Mouse (Mus musculus) lung, postnatal 4 days (tissue): ENCODE measurements around the gene Fbln1.
A peak's percentile ranks its signal among the peaks of the same experiment; 100 is the strongest.

Source experiments
- DNase-seq, 2 experiments: peaks; one replicate each; pipeline ENCODE4 v3.0.0; 2021

Fbln1 gene

GRCm38 (mm10) chr15:85240086-85240485, 34.3 kb downstream of the Fbln1 start:
- DNase-seq: no peak

DNA sequence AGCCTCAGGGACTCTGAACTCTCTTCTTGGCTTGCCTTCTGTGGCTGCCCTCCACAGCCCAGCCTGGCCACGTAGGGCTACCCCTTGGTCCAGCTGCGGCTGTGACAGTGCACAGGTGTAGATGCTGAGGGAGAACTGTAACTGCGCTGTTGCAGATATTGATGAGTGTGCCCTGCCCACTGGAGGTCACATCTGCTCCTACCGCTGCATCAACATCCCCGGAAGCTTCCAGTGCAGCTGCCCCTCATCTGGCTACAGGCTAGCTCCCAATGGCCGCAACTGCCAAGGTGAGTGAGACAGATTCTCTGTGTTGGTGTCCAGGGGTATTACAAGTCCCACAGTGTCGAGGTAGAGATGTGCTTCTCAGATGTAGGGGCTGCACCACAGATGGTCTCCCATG, 36.1 kb downstream of the Fbln1 start:
- no peak for DNase-seq

GRCm38 (mm10) chr15:85244414-85245161, 38.8 kb downstream of the Fbln1 start:
- DNase-seq: no peak

- DNase-seq: no peak
These were observed 39.7 kb downstream of the Fbln1 start for GRCm38 (mm10) chr15:85245241-85246010.

DNA sequence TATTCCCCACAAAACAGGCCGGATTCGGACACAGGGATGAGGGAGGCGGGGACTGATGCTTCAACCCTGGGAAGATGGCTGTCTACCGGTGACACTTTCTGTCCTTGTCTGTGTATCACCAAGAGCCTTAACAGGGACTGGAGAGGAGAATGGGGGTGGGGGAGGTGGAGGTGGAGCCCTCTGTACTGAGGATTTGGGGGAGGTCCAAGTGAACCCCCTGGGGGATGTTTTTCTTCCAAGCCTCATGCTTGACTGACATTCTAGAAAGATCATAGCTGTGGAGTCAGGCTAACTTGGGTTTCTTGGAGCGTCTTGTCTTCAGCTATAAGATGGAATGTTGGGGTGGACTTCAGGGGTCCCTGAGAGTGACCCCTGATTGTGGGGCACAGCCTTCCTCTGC, 40.3 kb downstream of the Fbln1 start:
- no peak for DNase-seq

GRCm38 (mm10) chr15:85246936-85247335, 41.2 kb downstream of the Fbln1 start:
- DNase-seq: no peak

GRCm38 (mm10) chr15:85248311-85248710, 42.6 kb downstream of the Fbln1 start:
- DNase-seq: no peak

GRCm38 (mm10) chr15:85249252-85249651, 43.5 kb downstream of the Fbln1 start:
- DNase-seq: peak; percentile 43 to 75

GRCm38 (mm10) chr15:85250436-85250835, 44.7 kb downstream of the Fbln1 start:
- DNase-seq: no peak

GRCm38 (mm10) chr15:85252476-85252875, 46.7 kb downstream of the Fbln1 start:
- no peak for DNase-seq

DNA sequence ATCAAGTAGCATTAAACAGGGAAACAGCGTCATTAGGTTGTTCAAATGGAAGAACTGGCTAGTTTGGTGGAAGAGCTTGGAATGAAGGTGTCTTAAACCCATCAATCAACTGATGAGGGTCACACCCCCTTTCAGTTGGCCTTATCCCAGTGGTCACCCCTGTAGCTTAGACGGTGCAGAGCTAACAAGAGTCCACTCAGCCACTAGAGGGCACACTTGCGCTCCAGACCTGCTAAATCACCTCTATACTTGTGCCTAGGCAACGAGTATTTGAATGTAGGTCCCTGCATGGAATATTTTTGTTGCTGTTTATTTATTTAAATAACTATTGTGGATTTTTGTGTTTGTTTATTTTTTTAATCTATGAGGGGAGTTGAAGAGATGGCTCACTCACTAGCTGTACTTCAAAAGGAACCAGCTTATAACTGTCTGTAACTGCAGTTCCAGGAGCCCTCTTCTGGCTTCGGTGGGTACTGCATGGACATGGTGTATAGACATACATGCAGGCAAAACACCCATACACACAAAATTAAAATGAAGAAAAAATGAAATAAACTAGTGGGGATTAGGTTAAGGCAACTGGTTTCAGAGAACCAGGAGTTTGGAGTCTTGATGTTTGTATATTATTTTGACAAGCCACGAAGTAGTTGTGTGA, 52.2 kb downstream of the Fbln1 start:
- peak; percentile 53 to 72 for DNase-seq

- DNase-seq: no peak
These were observed 57.1 kb downstream of the Fbln1 start for GRCm38 (mm10) chr15:85262805-85263204.

DNA sequence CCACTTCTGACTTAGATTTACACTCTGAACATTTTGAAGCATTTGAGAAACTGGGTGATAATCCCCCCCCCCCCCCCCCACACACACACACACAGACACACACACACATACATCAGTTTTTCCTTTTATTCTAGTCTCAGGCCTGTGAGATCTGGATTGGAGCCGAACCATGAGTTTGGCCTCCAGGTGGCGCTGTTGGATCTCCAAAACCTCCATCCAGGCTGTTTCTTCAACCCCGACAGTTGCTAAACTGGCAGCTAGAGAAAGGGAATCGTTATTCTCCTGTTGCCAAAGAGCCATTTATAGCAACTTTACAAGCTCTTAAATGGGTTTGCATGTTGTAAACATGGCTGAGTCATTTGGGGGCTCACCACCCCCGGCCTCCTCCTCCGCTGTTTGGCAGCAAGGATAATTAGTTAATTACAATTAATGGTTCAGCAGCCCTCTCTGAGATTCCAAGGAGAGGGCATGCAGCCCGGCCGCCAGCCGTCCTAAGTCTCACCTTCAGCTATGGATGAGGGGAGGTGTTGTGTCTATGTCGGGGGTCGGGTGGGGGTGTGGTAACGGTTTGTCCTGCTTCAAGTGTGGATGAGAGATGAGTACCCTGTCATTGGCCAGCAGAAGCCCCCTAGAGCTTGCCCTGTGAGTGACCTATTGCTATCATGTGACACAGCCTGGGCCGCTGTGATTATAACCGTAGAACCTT, 61.1 kb downstream of the Fbln1 start:
- peak; percentile 84 to 87 for DNase-seq

DNA sequence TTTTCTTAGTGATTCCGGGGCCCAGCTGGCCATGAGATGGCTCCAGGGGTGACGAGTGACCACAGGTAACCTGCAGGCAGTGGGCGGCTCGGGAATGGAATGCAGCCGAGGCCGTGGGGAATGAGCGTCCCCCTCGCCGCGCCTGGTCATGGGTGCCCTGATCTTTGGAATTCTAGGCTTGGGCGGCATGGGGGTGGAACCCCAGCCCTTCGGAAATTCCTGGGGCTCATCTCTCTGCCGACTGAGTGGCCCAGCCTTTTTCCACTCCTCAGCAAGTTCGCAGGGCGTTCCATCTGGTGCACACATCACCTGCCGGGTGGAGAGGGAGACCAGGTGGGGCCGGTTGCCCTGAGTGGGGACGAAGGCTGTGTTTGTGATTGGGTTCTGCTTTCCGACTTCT, 62.1 kb downstream of the Fbln1 start:
- DNase-seq: peak in 1 of 2 experiments; percentile 39

DNA sequence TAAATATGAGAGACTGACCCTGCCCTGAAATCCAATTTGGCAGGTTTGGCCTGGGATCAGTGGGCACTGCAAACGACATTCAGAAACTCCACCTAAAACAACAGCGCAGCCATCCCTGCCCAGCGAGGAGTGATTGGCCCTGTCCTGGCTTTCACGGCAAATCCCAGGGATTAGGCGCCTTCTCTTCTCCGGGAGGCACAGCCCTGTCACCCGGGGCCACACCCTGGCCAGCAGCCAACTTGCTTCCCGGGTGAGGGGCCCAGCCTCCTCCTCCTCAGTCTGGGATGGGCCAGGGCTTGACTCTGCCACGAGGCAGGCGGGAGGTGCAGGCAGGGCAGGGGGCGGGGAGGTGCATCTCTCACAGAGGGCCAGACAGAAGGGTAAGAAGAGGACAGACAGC, 67.2 kb downstream of the Fbln1 start:
- DNase-seq: no peak

DNA sequence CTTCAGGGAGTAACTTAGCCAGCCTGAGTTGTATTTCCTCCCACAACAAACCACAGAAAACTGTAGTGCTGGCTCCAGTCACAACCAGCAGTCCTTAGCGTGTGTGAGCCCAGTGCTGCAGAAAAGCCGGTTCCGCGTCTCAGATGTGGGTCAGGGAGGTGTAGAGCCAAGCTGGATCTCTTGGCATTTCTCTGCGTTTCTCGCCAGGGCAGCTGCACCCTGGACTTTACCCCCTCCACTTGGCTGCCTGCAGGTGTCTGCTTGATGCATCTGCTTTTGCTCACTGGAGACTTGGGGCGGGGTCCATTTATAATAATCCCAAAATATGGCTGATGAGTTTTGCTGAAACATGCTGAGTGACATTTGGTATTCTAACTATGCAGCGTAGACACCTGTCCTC, 71.5 kb downstream of the Fbln1 start:
- no peak for DNase-seq

- DNase-seq: no peak
These were observed 73.2 kb downstream of the Fbln1 start for GRCm38 (mm10) chr15:85278986-85279385.

DNA sequence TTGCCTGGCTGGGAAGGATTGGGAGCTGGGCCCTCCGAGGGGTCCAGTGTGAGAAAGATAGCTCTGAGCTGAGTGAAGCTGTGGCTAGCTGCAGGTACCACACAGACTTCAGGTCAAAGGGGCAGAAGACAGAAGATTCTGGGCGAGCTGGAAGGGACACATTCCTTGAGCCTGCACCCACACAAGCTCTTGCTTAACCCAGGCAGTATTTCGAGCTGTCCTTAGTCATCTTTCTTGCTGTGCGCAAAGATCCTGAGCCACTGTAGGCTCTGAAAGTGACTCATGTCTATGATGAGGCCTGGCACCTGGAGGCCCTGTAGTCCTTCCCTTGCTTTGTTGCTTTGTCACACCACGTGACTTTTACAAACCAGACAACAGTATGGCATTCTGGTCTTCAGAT, 76.3 kb downstream of the Fbln1 start:
- DNase-seq: no peak

DNA sequence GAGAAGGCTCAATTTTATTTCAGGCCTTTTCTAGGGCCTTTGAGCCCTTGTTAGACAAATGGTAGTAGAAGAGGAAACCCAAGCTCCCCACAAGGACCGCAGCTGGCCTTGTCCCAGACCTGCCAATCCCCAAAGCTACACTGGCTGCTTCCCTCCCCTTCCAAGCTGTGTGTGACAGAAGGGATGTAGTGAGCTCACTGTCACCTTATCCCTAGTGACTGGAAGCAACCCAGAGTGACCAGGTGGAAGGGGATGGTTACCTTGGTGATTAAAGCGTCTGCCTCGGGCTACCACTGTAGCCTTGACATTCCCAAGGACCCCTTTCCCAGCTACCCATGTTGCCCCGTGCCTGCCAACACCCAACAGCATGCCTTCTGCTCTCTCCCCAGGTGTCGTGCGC, 78.9 kb downstream of the Fbln1 start:
- no peak for DNase-seq

DNA sequence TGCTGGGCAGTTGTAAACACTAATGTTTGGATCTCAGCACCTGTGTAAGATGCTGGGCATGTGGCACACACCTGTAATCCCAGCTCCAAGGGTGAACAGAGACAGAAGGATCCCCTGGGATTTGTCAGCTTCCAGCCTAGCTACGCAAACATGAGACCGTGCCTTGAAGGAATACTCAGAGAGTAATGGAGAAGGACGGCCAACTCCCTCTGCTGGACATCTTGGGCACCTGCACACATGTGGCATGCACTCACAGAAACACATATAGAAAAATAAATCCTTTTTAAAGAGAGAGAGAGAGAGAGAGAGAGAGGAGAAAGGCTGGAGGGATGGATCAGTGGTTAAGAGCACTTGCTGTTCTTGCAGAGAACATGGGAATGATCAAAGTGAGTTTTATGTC, 88.9 kb downstream of the Fbln1 start:
- DNase-seq: no peak

DNA sequence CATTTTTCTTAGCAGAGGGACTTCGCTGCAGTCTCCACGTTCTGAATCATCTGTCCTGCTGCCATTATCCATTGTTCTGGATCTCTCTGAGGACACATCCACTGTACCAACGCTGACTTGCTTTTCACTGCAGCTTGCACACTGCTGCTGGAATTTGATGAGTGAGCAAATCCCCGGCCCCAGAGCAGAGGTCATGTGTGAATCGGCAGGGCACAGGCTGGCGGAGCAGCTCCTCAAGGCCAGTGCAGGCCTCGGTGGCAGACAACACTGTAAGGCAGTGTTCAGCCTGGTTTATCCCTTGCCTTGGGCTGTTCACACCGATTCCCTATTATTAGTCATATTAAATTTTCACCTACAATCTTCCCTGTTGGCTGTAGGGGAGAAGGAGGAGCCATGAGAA, 89.8 kb downstream of the Fbln1 start:
- DNase-seq: no peak

GRCm38 (mm10) chr15:85295977-85296376, 90.2 kb downstream of the Fbln1 start:
- DNase-seq: no peak

DNA sequence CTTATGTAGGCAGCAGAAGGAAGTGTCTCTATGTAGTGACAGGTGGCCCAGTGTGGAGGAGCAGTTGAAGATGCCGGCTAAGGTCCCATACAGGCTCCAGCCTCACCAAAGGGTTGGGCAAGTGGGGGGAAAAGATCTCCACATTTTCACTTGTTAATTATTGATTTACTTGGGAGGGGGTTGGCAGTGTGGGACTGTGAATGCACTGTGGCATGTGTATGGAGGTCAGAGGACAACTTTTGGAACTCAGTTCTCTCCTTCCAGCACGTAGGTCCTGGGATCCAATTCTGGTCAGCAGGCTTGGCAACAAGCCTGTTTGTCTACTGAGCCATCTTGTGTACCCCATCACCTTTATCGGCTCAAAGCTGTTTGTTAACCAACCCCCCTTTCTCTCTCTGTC, 90.8 kb downstream of the Fbln1 start:
- no peak for DNase-seq
